Mouse (Mus musculus): Measurements from ENCODE around the gene Cacna1s.

Cacna1s gene

GRCm38 (mm10) chr1:136052547-136052946 is at the start of gene Cacna1s:
Gene Cacna1s (plus strand): TSS chr1:136052750.
- no peak for DNase-seq

- DNase-seq, result no peak
Measured at GRCm38 (mm10) chr1:136006292-136006748, 46.2 kb upstream of the Cacna1s start, which contains the start of gene Igfn1. Gene Igfn1 (minus strand): TSS chr1:136006342.

GRCm38 (mm10) chr1:136007211-136008158 is 45.1 kb upstream of the Cacna1s start, which contains the start of gene Tmem9:
Gene Tmem9 (plus strand): TSS chr1:136008150.
- peak; percentile 95 to 97 for DNase-seq

- DNase-seq, result no peak
Measured at GRCm38 (mm10) chr1:136008159-136008533, 44.4 kb upstream of the Cacna1s start.

GRCm38 (mm10) chr1:136010247-136010646 is 42.3 kb upstream of the Cacna1s start:
- DNase-seq, result no peak

- no peak for DNase-seq
Measured at GRCm38 (mm10) chr1:136013513-136013912, 39.0 kb upstream of the Cacna1s start.

GRCm38 (mm10) chr1:136014796-136015502 is 37.6 kb upstream of the Cacna1s start:
- DNase-seq, result no peak

- DNase-seq, result no peak
Measured at GRCm38 (mm10) chr1:136017307-136017706, 35.2 kb upstream of the Cacna1s start.

GRCm38 (mm10) chr1:136017907-136018313 is 34.6 kb upstream of the Cacna1s start:
- peak; percentile 93 to 95 for DNase-seq

- peak; percentile 46 to 55 for DNase-seq
Measured at GRCm38 (mm10) chr1:136018390-136019189, 34.0 kb upstream of the Cacna1s start.

GRCm38 (mm10) chr1:136030201-136030600 is 22.3 kb upstream of the Cacna1s start:
- no peak for DNase-seq

GRCm38 (mm10) chr1:136031697-136032096 is 20.9 kb upstream of the Cacna1s start:
- peak; percentile 28 to 56 for DNase-seq

- DNase-seq, result no peak
Measured at GRCm38 (mm10) chr1:136032961-136033360, 19.6 kb upstream of the Cacna1s start.

GRCm38 (mm10) chr1:136038746-136039538 is 13.6 kb upstream of the Cacna1s start:
- DNase-seq, result no peak

- DNase-seq, result no peak
Measured at GRCm38 (mm10) chr1:136040452-136040851, 12.1 kb upstream of the Cacna1s start.

GRCm38 (mm10) chr1:136040874-136041273 is 11.7 kb upstream of the Cacna1s start:
- no peak for DNase-seq

- peak; percentile 13 to 53 for DNase-seq
Measured at GRCm38 (mm10) chr1:136045774-136046173, 6.8 kb upstream of the Cacna1s start.

GRCm38 (mm10) chr1:136047432-136047831 is 5.1 kb upstream of the Cacna1s start:
- no peak for DNase-seq

- no peak for DNase-seq
Measured at GRCm38 (mm10) chr1:136047894-136048293, 4.7 kb upstream of the Cacna1s start.

GRCm38 (mm10) chr1:136050312-136051012 is 2.1 kb upstream of the Cacna1s start, which contains the start of gene Ascl5:
Gene Ascl5 (plus strand): TSS chr1:136050804.
- DNase-seq, result no peak

- DNase-seq, result no peak
Measured at GRCm38 (mm10) chr1:136051013-136051315, 1.6 kb upstream of the Cacna1s start.

All from kidney, adult 8-10 months (tissue).